Mouse (Mus musculus) kidney, embryonic 14.5 days (tissue): ENCODE measurements at regions not wholly inside any gene's neighbourhood (a gene's known extent, or its start where the extent isn't known, plus 50 kb on each side); places are given as distances from the start of the nearest gene placed in this dataset.

Experiments used
- ATAC-seq: fragments of 200-750 bp; cut with Nextera tagmentation; 2 replicates; pipeline ENCODE4 v1.8.0; 2017; ENCODE audit warnings: moderate number of reproducible peaks, mild to moderate bottlenecking, moderate TSS enrichment, moderate library complexity; ENCODE audit not compliant: low FRiP score, low TSS enrichment
- H3K27ac ChIP-seq: fragments of 300-500 bp; sonication (generic); 2 replicates; pipeline ENCODE4 v1.5.1; 2014; ENCODE audit warnings: low read depth, mild to moderate bottlenecking, low read length, moderate library complexity, mixed read lengths
- H3K27me3 ChIP-seq: fragments of 300-500 bp; sonication (generic); 2 replicates; pipeline ENCODE4 v1.6.1; 2014; ENCODE audit warnings: mild to moderate bottlenecking, low read length; ENCODE audit not compliant: control insufficient read depth, insufficient read depth
- H3K36me3 ChIP-seq: fragments of 300-500 bp; sonication (generic); 2 replicates; pipeline ENCODE4 v1.6.1; 2014; ENCODE audit warnings: low read length, mixed read lengths; ENCODE audit not compliant: control insufficient read depth, insufficient read depth
- H3K4me1 ChIP-seq: fragments of 300-500 bp; sonication (generic); 2 replicates; pipeline ENCODE4 v1.6.1; 2014; ENCODE audit warnings: low read length, mixed read lengths; ENCODE audit not compliant: control insufficient read depth, insufficient read depth
- H3K4me2 ChIP-seq: fragments of 300-500 bp; sonication (generic); replicated peaks from 2 replicates; pipeline ENCODE4 v1.6.1; 2014; ENCODE audit warnings: low read depth, mild to moderate bottlenecking, low read length
- H3K4me3 ChIP-seq: fragments of 300-500 bp; sonication (generic); 2 replicates; pipeline ENCODE4 v1.5.1; 2014; ENCODE audit warnings: mild to moderate bottlenecking, low read length
- H3K9ac ChIP-seq: fragments of 300-500 bp; sonication (generic); 2 replicates; pipeline ENCODE4 v1.6.1; 2014; ENCODE audit warnings: low read depth, mild to moderate bottlenecking, low read length, moderate library complexity
- H3K9me3 ChIP-seq: fragments of 300-500 bp; sonication (generic); 2 replicates; pipeline ENCODE4 v1.6.1; 2016; ENCODE audit warnings: low read length; ENCODE audit not compliant: control insufficient read depth
- WGBS: fragments of 180-500 bp; shearing (Covaris S2); extraction: QIAGEN DNeasy Blood & Tissue Kit; methylation state at CpG from one replicate; pipeline ENCODE4 v1.1.7; 2014; 5-methylcytosine and 5-hydroxymethylcytosine counted together

GRCm38 (mm10) chr9:113524307-113524706, 183.8 kb downstream of the Pdcd6ip start:
- H3K36me3 ChIP-seq = no peaks in the 10 kb centered on the region
- H3K4me3 ChIP-seq = no peak overlapping the region
- H3K27me3 ChIP-seq = no peaks in the 10 kb centered on the region
- H3K4me2 ChIP-seq = no peak overlapping the region
- H3K9me3 ChIP-seq = no peaks in the 10 kb centered on the region
- no peak overlapping the region for H3K27ac ChIP-seq
- WGBS = 83% methylated on average over 3 of the region's 3 CpGs
- no peak overlapping the region for H3K9ac ChIP-seq
- ATAC-seq = no peak
- H3K4me1 ChIP-seq = no peaks in the 10 kb centered on the region

- H3K4me1 ChIP-seq = no peaks in the 10 kb centered on the region
- H3K36me3 ChIP-seq = no peaks in the 10 kb centered on the region
- no peaks in the 10 kb centered on the region for H3K27me3 ChIP-seq
- H3K27ac ChIP-seq = no peak overlapping the region
- no peaks in the 10 kb centered on the region for H3K9me3 ChIP-seq
- no peak overlapping the region for H3K4me3 ChIP-seq
- no peak overlapping the region for H3K9ac ChIP-seq
- 96% methylated on average over 2 of the region's 2 CpGs for WGBS
- no peak overlapping the region for H3K4me2 ChIP-seq
- ATAC-seq = no peak
These were observed 184.9 kb downstream of the Pdcd6ip start for GRCm38 (mm10) chr9:113523173-113523572.

GRCm38 (mm10) chr9:113519727-113520126, 188.3 kb downstream of the Pdcd6ip start:
- ATAC-seq = peak; percentile 87
- H3K27ac ChIP-seq = no peak overlapping the region
- 39% methylated on average over 10 of the region's 10 CpGs for WGBS
- H3K4me2 ChIP-seq = no peak overlapping the region; the same call in 1 of the 2 replicates
- H3K9ac ChIP-seq = no peak overlapping the region
- no peak overlapping the region for H3K4me3 ChIP-seq
- H3K27me3 ChIP-seq = no peaks in the 10 kb centered on the region
- no peaks in the 10 kb centered on the region for H3K36me3 ChIP-seq
- 0 out of 2 replicates have a peak, but pooled peaks cover 2% of the 10 kb centered on the region for H3K4me1 ChIP-seq
- H3K9me3 ChIP-seq = no peaks in the 10 kb centered on the region

GRCm38 (mm10) chr9:113518482-113518881, 189.6 kb downstream of the Pdcd6ip start:
- Histone ChIP-seq H3K4me1 (0 out of 2 replicates have a peak, but pooled peaks cover 2% of the 10 kb centered on the region), H3K36me3 (no peaks in the 10 kb centered on the region), H3K4me3 (no peak overlapping the region), H3K27ac (no peak overlapping the region), H3K4me2 (no peak overlapping the region), H3K9ac (no peak overlapping the region), H3K9me3 (no peaks in the 10 kb centered on the region), H3K27me3 (no peaks in the 10 kb centered on the region)
- WGBS = 70% methylated on average over 3 of the region's 3 CpGs
- ATAC-seq = no peak

GRCm38 (mm10) chr9:113517756-113518155, 190.3 kb downstream of the Pdcd6ip start:
- no peak overlapping the region for H3K4me3 ChIP-seq
- 0 out of 2 replicates have a peak, but pooled peaks cover 2% of the 10 kb centered on the region for H3K4me1 ChIP-seq
- no peaks in the 10 kb centered on the region for H3K27me3 ChIP-seq
- WGBS = 92% methylated on average over 6 of the region's 6 CpGs
- H3K4me2 ChIP-seq = no peak overlapping the region
- no peak overlapping the region for H3K9ac ChIP-seq
- H3K9me3 ChIP-seq = no peaks in the 10 kb centered on the region
- no peaks in the 10 kb centered on the region for H3K36me3 ChIP-seq
- ATAC-seq = no peak
- no peak overlapping the region for H3K27ac ChIP-seq

- no peak overlapping the region for H3K9ac ChIP-seq
- H3K4me3 ChIP-seq = no peak overlapping the region
- H3K36me3 ChIP-seq = no peaks in the 10 kb centered on the region
- no peaks in the 10 kb centered on the region for H3K27me3 ChIP-seq
- ATAC-seq = no peak
- 0 out of 2 replicates have a peak, but pooled peaks cover 2% of the 10 kb centered on the region for H3K4me1 ChIP-seq
- no peak overlapping the region for H3K27ac ChIP-seq
- WGBS = 74% methylated on average over 6 of the region's 6 CpGs
- no peaks in the 10 kb centered on the region for H3K9me3 ChIP-seq
- H3K4me2 ChIP-seq = no peak overlapping the region
These were observed 192.4 kb downstream of the Pdcd6ip start for GRCm38 (mm10) chr9:113515703-113516020.

GRCm38 (mm10) chr9:113514846-113515702, 193.0 kb downstream of the Pdcd6ip start:
- ATAC-seq = no peak
- Histone ChIP-seq H3K4me3 (no peak overlapping the region), H3K9me3 (no peaks in the 10 kb centered on the region), H3K9ac (no peak overlapping the region), H3K36me3 (no peaks in the 10 kb centered on the region), H3K27me3 (no peaks in the 10 kb centered on the region), H3K27ac (no peak overlapping the region), H3K4me1 (0 out of 2 replicates have a peak, but pooled peaks cover 2% of the 10 kb centered on the region), H3K4me2 (no peak overlapping the region)
- 75% methylated on average over 23 of the region's 23 CpGs for WGBS

GRCm38 (mm10) chr9:113511302-113511701, 196.8 kb downstream of the Pdcd6ip start:
- no peaks in the 10 kb centered on the region for H3K36me3 ChIP-seq
- no peaks in the 10 kb centered on the region for H3K9me3 ChIP-seq
- WGBS = 94% methylated on average over 5 of the region's 5 CpGs
- H3K27ac ChIP-seq = no peak overlapping the region
- no peak overlapping the region for H3K9ac ChIP-seq
- H3K27me3 ChIP-seq = no peaks in the 10 kb centered on the region
- H3K4me3 ChIP-seq = no peak overlapping the region
- no peak overlapping the region for H3K4me2 ChIP-seq
- 0 out of 2 replicates have a peak, but pooled peaks cover 2% of the 10 kb centered on the region for H3K4me1 ChIP-seq
- ATAC-seq = no peak

- no peak overlapping the region for H3K4me2 ChIP-seq
- no peaks in the 10 kb centered on the region for H3K27me3 ChIP-seq
- no peaks in the 10 kb centered on the region for H3K9me3 ChIP-seq
- H3K9ac ChIP-seq = no peak overlapping the region
- 90% methylated on average over 7 of the region's 7 CpGs for WGBS
- no peaks in the 10 kb centered on the region for H3K36me3 ChIP-seq
- no peak overlapping the region for H3K27ac ChIP-seq
- H3K4me3 ChIP-seq = no peak overlapping the region
- no peak for ATAC-seq
- no peaks in the 10 kb centered on the region for H3K4me1 ChIP-seq
These were observed 198.7 kb downstream of the Pdcd6ip start for GRCm38 (mm10) chr9:113509368-113509767.
